In genomic region chr1:137903351-137903750, GRCm38 (mm10) we compare ENCODE assay signal across 12 mouse cellular contexts.
A peak's percentile ranks its signal among the peaks of the same experiment; 100 is the strongest.
DNase-seq lines count a peak whose midpoint lies in the region; ATAC-seq and TF ChIP-seq lines count a peak whose summit lies in the region.
"Had no signal": no experiment of that assay in that cellular context is flagged by ENCODE, and none has a peak within 500 bp of the region (broad histone marks: within the 10 kb centered on the region; RNA-seq: fewer than 3 reads in every experiment).

No protein-coding gene starts in this region.

- DNase-seq in embryo, embryonic 10.5 days (ENCODE audit: low spot score): peak; percentile 53
- DNase-seq in embryo, embryonic 10 days (ENCODE audit: low spot score): no peak
- peak; percentile 82 for DNase-seq in brain, embryonic 14.5 days (ENCODE audit: low read depth)
- DNase-seq in hindbrain, embryonic 10.5 days (ENCODE audit: low spot score): no peak
- DNase-seq in gastrocnemius, postnatal 10 days: no peak
- DNase-seq in heart, adult 2 months: no peak
- DNase-seq in cerebellum, adult 11 months: no peak
- DNase-seq: adrenal gland, postnatal 10 days; kidney, adult 9 months; thymus, postnatal 36 days had no signal

- H3K4me2 ChIP-seq in midbrain, embryonic 13.5 days (replicated peaks): peak overlapping the region; percentile 71

- TF ChIP-seq EP300 in heart, adult 2 months (IDR thresholded peaks at IDR 0.05; ENCODE audit: insufficient read depth, low read depth, low read length): no peak

- TF ChIP-seq POLR2A in brain, embryonic 14.5 days (IDR thresholded peaks at IDR 0.05; ENCODE audit: borderline replicate concordance, extremely low read depth, insufficient read depth, insufficient read length, poor library complexity, severe bottlenecking): no peak
- TF ChIP-seq POLR2A in heart, adult 2 months (IDR thresholded peaks at IDR 0.05; ENCODE audit: insufficient read depth, low read depth, low read length): no peak

- no peaks in the 10 kb centered on the region for H3K27me3 ChIP-seq in hindbrain, embryonic 10.5 days (ENCODE audit: insufficient read depth, poor library complexity, severe bottlenecking)
- H3K27me3 ChIP-seq in midbrain, embryonic 13.5 days: no peaks in the 10 kb centered on the region
- no peaks in the 10 kb centered on the region for H3K27me3 ChIP-seq in heart, adult 2 months (ENCODE audit: control insufficient read depth, insufficient read depth, low read length)
- H3K27me3 ChIP-seq: heart, embryonic 13.5 days had no signal

- no peak for ATAC-seq in midbrain, embryonic 13.5 days

- intact Hi-C loops in heart, adult 2 months (cut with DNase I): loop anchor here (5.0 to 10.0 kb wide), 2 partner anchors 34 to 951 kb away; partner anchors contain the start of gene 2310009B15Rik

- H3K9ac ChIP-seq in midbrain, embryonic 13.5 days (replicated peaks): peak overlapping the region; percentile 60; the same call in 1 of the 2 replicates
- no peak overlapping the region for H3K9ac ChIP-seq in heart, adult 2 months (ENCODE audit: low read depth, low read length)

- H3K36me3 ChIP-seq in hindbrain, embryonic 10.5 days: no peaks in the 10 kb centered on the region
- H3K36me3 ChIP-seq in midbrain, embryonic 13.5 days: no peaks in the 10 kb centered on the region
- peaks cover 7% of the 10 kb centered on the region for H3K36me3 ChIP-seq in heart, adult 2 months (ENCODE audit: control insufficient read depth, insufficient read depth, low read length)

- H3K4me1 ChIP-seq in hindbrain, embryonic 10.5 days (replicated peaks): peaks cover 40% of the 10 kb centered on the region
- H3K4me1 ChIP-seq in midbrain, embryonic 13.5 days (replicated peaks): peaks cover 48% of the 10 kb centered on the region
- H3K4me1 ChIP-seq in heart, adult 2 months (ENCODE audit: control insufficient read depth, insufficient read depth, low read length): peaks cover 1% of the 10 kb centered on the region

- whole genome bisulfite sequencing in hindbrain, embryonic 10.5 days: 23% methylated on average over 4 of the region's 4 CpGs
- 6% methylated on average over 4 of the region's 4 CpGs for WGBS in midbrain, embryonic 13.5 days
- WGBS in heart, adult 2 months: 55% methylated on average over 4 of the region's 4 CpGs

- peak overlapping the region; percentile 13 for H3K4me3 ChIP-seq in hindbrain, embryonic 10.5 days
- H3K4me3 ChIP-seq in midbrain, embryonic 13.5 days (replicated peaks): peak overlapping the region; percentile 74
- no peak overlapping the region for H3K4me3 ChIP-seq in heart, adult 2 months
- H3K4me3 ChIP-seq: heart, embryonic 13.5 days had no signal

- no peak for TF ChIP-seq CTCF in brain, embryonic 14.5 days (IDR thresholded peaks at IDR 0.05; ENCODE audit: borderline replicate concordance, extremely low read depth, insufficient read depth, insufficient read length)
- no peak for TF ChIP-seq CTCF in heart, adult 2 months (IDR thresholded peaks at IDR 0.05)

- H3K9me3 ChIP-seq in hindbrain, embryonic 10.5 days: no peaks in the 10 kb centered on the region
- H3K9me3 ChIP-seq in midbrain, embryonic 13.5 days: no peaks in the 10 kb centered on the region
- H3K9me3 ChIP-seq: heart, embryonic 13.5 days had no signal

- no peak overlapping the region; the same call in 1 of the 2 replicates for H3K27ac ChIP-seq in hindbrain, embryonic 10.5 days
- peak overlapping the region; percentile 77; the same call in 1 of the 2 replicates for H3K27ac ChIP-seq in midbrain, embryonic 13.5 days
- no peak overlapping the region for H3K27ac ChIP-seq in heart, adult 2 months

- H3K79me2 ChIP-seq in heart, adult 2 months (replicated peaks; ENCODE audit: control insufficient read depth, insufficient read depth, low read length): no peaks in the 10 kb centered on the region; the same call in 1 of the 2 replicates

Comparison
In these comparisons a context has a peak if more than half of its experiments do, and no peak if none do; other contexts are left out.
1. DNase-seq: peak in embryo, embryonic 10.5 days (single experiment) and brain, embryonic 14.5 days (single experiment); none in embryo, embryonic 10 days (single experiment), hindbrain, embryonic 10.5 days (single experiment), gastrocnemius, postnatal 10 days (single experiment), heart, adult 2 months (0 of 2) and cerebellum, adult 11 months (single experiment).